In genomic region chr13:95324626-95325079, GRCm38 (mm10) we compare ENCODE assay signal across 8 mouse cellular contexts. TPM values are rescaled to one million over a fixed set of nuclear protein-coding genes. Genes with fewer than 3 reads are reported as not detected.
DNase-seq lines count a peak whose midpoint lies in the region; ATAC-seq and TF ChIP-seq lines count a peak whose summit lies in the region.

No protein-coding gene starts in this region.

- TF ChIP-seq POLR2A in cerebellum, adult 2 months (IDR thresholded peaks at IDR 0.05; ENCODE audit: borderline replicate concordance, insufficient read depth, low read length) = no peak

- no peak for DNase-seq in cerebellum, adult 2 months
- DNase-seq in cerebellum, adult 9-10 months = no peak
- DNase-seq in ovary, postnatal 36 days (ENCODE audit: low spot score) = peak; percentile 33
- DNase-seq in ovary, adult 18-20 months (ENCODE audit: low spot score) = no peak
- no peak for DNase-seq in ovary, postnatal 10 days (ENCODE audit: low spot score)

- H3K4me1 ChIP-seq in cerebellum, adult 2 months (ENCODE audit: control insufficient read depth, insufficient read depth, low read length) = peaks cover 6% of the 10 kb centered on the region
- H3K4me1 ChIP-seq in forebrain, embryonic 15.5 days = peaks cover 35% of the 10 kb centered on the region
- H3K4me1 ChIP-seq in limb, embryonic 12.5 days (replicated peaks) = peaks cover 36% of the 10 kb centered on the region
- H3K4me1 ChIP-seq in neural tube, embryonic 14.5 days (ENCODE audit: control insufficient read depth, insufficient read depth, low read length) = peaks cover 26% of the 10 kb centered on the region

- no peaks in the 10 kb centered on the region for H3K36me3 ChIP-seq in forebrain, embryonic 15.5 days
- peaks cover 7% of the 10 kb centered on the region; the same call in 1 of the 2 replicates for H3K36me3 ChIP-seq in limb, embryonic 12.5 days
- H3K36me3 ChIP-seq in neural tube, embryonic 14.5 days (ENCODE audit: control insufficient read depth, insufficient read depth, low read length) = no peaks in the 10 kb centered on the region

- WGBS in cerebellum, adult 2 months = under 1% methylated on average over 22 of the region's 22 CpGs
- WGBS in forebrain, embryonic 15.5 days = under 1% methylated on average over 22 of the region's 22 CpGs
- WGBS in limb, embryonic 12.5 days = under 1% methylated on average over 22 of the region's 22 CpGs
- WGBS in neural tube, embryonic 14.5 days = under 1% methylated on average over 22 of the region's 22 CpGs

- no peaks in the 10 kb centered on the region for H3K9me3 ChIP-seq in forebrain, embryonic 15.5 days
- no peaks in the 10 kb centered on the region for H3K9me3 ChIP-seq in limb, embryonic 12.5 days
- no peaks in the 10 kb centered on the region for H3K9me3 ChIP-seq in neural tube, embryonic 14.5 days (ENCODE audit: control insufficient read depth, low read length)

- H3K27ac ChIP-seq in cerebellum, adult 2 months (ENCODE audit: insufficient read depth, low read length) = peak overlapping the region; percentile 80
- H3K27ac ChIP-seq in forebrain, embryonic 15.5 days (replicated peaks) = peak overlapping the region; percentile 95
- H3K27ac ChIP-seq in limb, embryonic 12.5 days = peak overlapping the region; percentile 100
- peak overlapping the region; percentile 92 for H3K27ac ChIP-seq in neural tube, embryonic 14.5 days (ENCODE audit: low read depth, low read length)

- no peaks in the 10 kb centered on the region for H3K27me3 ChIP-seq in cerebellum, adult 2 months (ENCODE audit: control insufficient read depth, insufficient read depth, low read length)
- H3K27me3 ChIP-seq in forebrain, embryonic 15.5 days = no peaks in the 10 kb centered on the region
- no peaks in the 10 kb centered on the region for H3K27me3 ChIP-seq in limb, embryonic 12.5 days
- no peaks in the 10 kb centered on the region for H3K27me3 ChIP-seq in neural tube, embryonic 14.5 days (ENCODE audit: control insufficient read depth, insufficient read depth, low read length)

- peak overlapping the region; percentile 93 for H3K9ac ChIP-seq in forebrain, embryonic 15.5 days (replicated peaks)
- peak overlapping the region; percentile 99 for H3K9ac ChIP-seq in limb, embryonic 12.5 days (replicated peaks)
- peak overlapping the region; percentile 97 for H3K9ac ChIP-seq in neural tube, embryonic 14.5 days (replicated peaks; ENCODE audit: low read depth, low read length)

- peak overlapping the region; percentile 57 for H3K4me2 ChIP-seq in forebrain, embryonic 15.5 days (replicated peaks)
- H3K4me2 ChIP-seq in limb, embryonic 12.5 days = peak overlapping the region; percentile 82
- peak overlapping the region; percentile 87 for H3K4me2 ChIP-seq in neural tube, embryonic 14.5 days (ENCODE audit: low read depth, low read length)

- peak; percentile 38 for ATAC-seq in forebrain, embryonic 15.5 days (replicated peaks)
- 0 out of 2 replicates have a peak, but pooled peaks have one; percentile 2 for ATAC-seq in limb, embryonic 12.5 days (ENCODE audit: insufficient number of reproducible peaks, insufficient read depth, low FRiP score, low TSS enrichment, low read depth)
- ATAC-seq in neural tube, embryonic 14.5 days (ENCODE audit: low read depth) = peak; percentile 26

- TF ChIP-seq CTCF in cerebellum, adult 2 months (IDR thresholded peaks at IDR 0.05; ENCODE audit: borderline replicate concordance, insufficient read depth, low read depth, low read length) = no peak

- H3K4me3 ChIP-seq in cerebellum, adult 2 months (replicated peaks; ENCODE audit: insufficient read depth, low read depth, low read length) = peak overlapping the region; percentile 84
- peak overlapping the region; percentile 86 for H3K4me3 ChIP-seq in forebrain, embryonic 15.5 days
- peak overlapping the region; percentile 81 for H3K4me3 ChIP-seq in limb, embryonic 12.5 days (replicated peaks)
- peak overlapping the region; percentile 86 for H3K4me3 ChIP-seq in neural tube, embryonic 14.5 days (ENCODE audit: low read depth, low read length)

RNA-seq across cellular contexts. Expression of gene Zbed3, which starts 1.2 kb away (rescaled TPM):
- polyA plus RNA-seq in cerebellum, adult 2 months (2012; rRNA removed) = 15.6 and 17.4 TPM in 2 replicates
- 40.4 and 42.7 TPM in 2 replicates for polyA plus RNA-seq in forebrain, embryonic 15.5 days (2015; fragmentation: Nextera tagmentation; extraction: Ambion mirVana)
- 103 and 105 TPM in 2 replicates for polyA plus RNA-seq in limb, embryonic 12.5 days (2016; fragmentation: Nextera tagmentation; extraction: Ambion mirVana)
- polyA plus RNA-seq in neural tube, embryonic 14.5 days (2014; fragmentation: Nextera tagmentation; extraction: Ambion mirVana) = 30.7 and 34.3 TPM in 2 replicates

RNA-seq across cellular contexts. Expression of gene Aggf1, which starts 50.5 kb away (rescaled TPM):
- polyA plus RNA-seq in cerebellum, adult 2 months (2012; rRNA removed) = 39.9 and 40.5 TPM in 2 replicates
- polyA plus RNA-seq in forebrain, embryonic 15.5 days (2015; fragmentation: Nextera tagmentation; extraction: Ambion mirVana) = 45.3 and 46.9 TPM in 2 replicates
- polyA plus RNA-seq in limb, embryonic 12.5 days (2016; fragmentation: Nextera tagmentation; extraction: Ambion mirVana) = 45.7 and 45.8 TPM in 2 replicates
- 31.9 and 41.9 TPM in 2 replicates for polyA plus RNA-seq in neural tube, embryonic 14.5 days (2014; fragmentation: Nextera tagmentation; extraction: Ambion mirVana)
